Mouse (Mus musculus): Measurements from ENCODE around the gene Naaladl1. TPM values are rescaled to one million over a fixed set of nuclear protein-coding genes. Genes with fewer than 3 reads are reported as not detected.
"Not testable (repeated sequence)": the region's sequence is repeated elsewhere in the genome, so short reads cannot be mapped to it uniquely, and the experiment has no call there.

The Naaladl1 gene
- polyA plus RNA-seq, 1 experiment: 0.80 TPM

- Histone ChIP-seq H3K27ac (ENCODE audit: insufficient read depth, low read depth, low read length) (peak overlapping the region; percentile 76), H3K4me3 (ENCODE audit: insufficient read depth, low read length) (no peak overlapping the region), H3K4me1 (ENCODE audit: control insufficient read depth, insufficient read depth, low read length) (peaks cover 5% of the 10 kb centered on the region; the same call in 1 of the 2 replicates)
- TF ChIP-seq POLR2A (IDR thresholded peaks at IDR 0.05; ENCODE audit: borderline replicate concordance, low read depth, low read length): no peak
- TF ChIP-seq CTCF (IDR thresholded peaks at IDR 0.05; ENCODE audit: low read depth, low read length): peak; percentile 26; the same call in 1 of the 2 replicates
Observed at GRCm38 (mm10) chr19:6126289-6126688, 20.7 kb downstream of the Naaladl1 start.

- Histone ChIP-seq H3K27ac (ENCODE audit: insufficient read depth, low read depth, low read length) (peak overlapping the region; percentile 95), H3K4me1 (ENCODE audit: control insufficient read depth, insufficient read depth, low read length) (peaks cover 5% of the 10 kb centered on the region; the same call in 1 of the 2 replicates), H3K4me3 (ENCODE audit: insufficient read depth, low read length) (peak overlapping the region; percentile 90)
- TF ChIP-seq CTCF (IDR thresholded peaks at IDR 0.05; ENCODE audit: low read depth, low read length) (no peak), POLR2A (IDR thresholded peaks at IDR 0.05; ENCODE audit: borderline replicate concordance, low read depth, low read length) (no peak)
Observed at GRCm38 (mm10) chr19:6126789-6127580, 21.4 kb downstream of the Naaladl1 start.

GRCm38 (mm10) chr19:6127760-6128341 lies 22.3 kb downstream of the Naaladl1 start, which contains the start of gene Snx15:
TSS of gene Snx15 (minus strand) at chr19:6128304.
- Histone ChIP-seq H3K4me1 (ENCODE audit: control insufficient read depth, insufficient read depth, low read length) (peaks cover 5% of the 10 kb centered on the region; the same call in 1 of the 2 replicates), H3K4me3 (ENCODE audit: insufficient read depth, low read length) (peak within 1 kb of the TSS; percentile 90), H3K27ac (ENCODE audit: insufficient read depth, low read depth, low read length) (peak within 1 kb of the TSS; percentile 95)
- TF ChIP-seq POLR2A (IDR thresholded peaks at IDR 0.05; ENCODE audit: borderline replicate concordance, low read depth, low read length) (no peak), CTCF (IDR thresholded peaks at IDR 0.05; ENCODE audit: low read depth, low read length) (no peak)

GRCm38 (mm10) chr19:6130414-6131128 lies 25.0 kb downstream of the Naaladl1 start:
- not testable (repeated sequence) for H3K27ac ChIP-seq (ENCODE audit: insufficient read depth, low read depth, low read length); H3K4me3 ChIP-seq (ENCODE audit: insufficient read depth, low read length); H3K4me1 ChIP-seq (ENCODE audit: control insufficient read depth, insufficient read depth, low read length)

GRCm38 (mm10) chr19:6132171-6132827 lies 26.7 kb downstream of the Naaladl1 start:
- TF ChIP-seq POLR2A (IDR thresholded peaks at IDR 0.05; ENCODE audit: borderline replicate concordance, low read depth, low read length) (no peak), CTCF (IDR thresholded peaks at IDR 0.05; ENCODE audit: low read depth, low read length) (no peak)
- Histone ChIP-seq H3K27ac (ENCODE audit: insufficient read depth, low read depth, low read length) (no peak overlapping the region), H3K4me3 (ENCODE audit: insufficient read depth, low read length) (no peak overlapping the region), H3K4me1 (ENCODE audit: control insufficient read depth, insufficient read depth, low read length) (peaks cover 10% of the 10 kb centered on the region)

- H3K27ac ChIP-seq (ENCODE audit: insufficient read depth, low read depth, low read length); H3K4me3 ChIP-seq (ENCODE audit: insufficient read depth, low read length): not testable (repeated sequence)
Observed at GRCm38 (mm10) chr19:6133197-6133596, 27.6 kb downstream of the Naaladl1 start.

GRCm38 (mm10) chr19:6136397-6136796 lies 30.8 kb downstream of the Naaladl1 start:
- Histone ChIP-seq H3K4me1 (ENCODE audit: control insufficient read depth, insufficient read depth, low read length) (peaks cover 13% of the 10 kb centered on the region), H3K4me3 (ENCODE audit: insufficient read depth, low read length) (no peak overlapping the region), H3K27ac (ENCODE audit: insufficient read depth, low read depth, low read length) (no peak overlapping the region)
- TF ChIP-seq POLR2A (IDR thresholded peaks at IDR 0.05; ENCODE audit: borderline replicate concordance, low read depth, low read length): no peak
- TF ChIP-seq CTCF (IDR thresholded peaks at IDR 0.05; ENCODE audit: low read depth, low read length): no peak

More at GRCm38 (mm10) chr19:6133197-6133596, 27.6 kb downstream of the Naaladl1 start:
- H3K4me1 ChIP-seq (ENCODE audit: control insufficient read depth, insufficient read depth, low read length): peaks cover 15% of the 10 kb centered on the region

GRCm38 (mm10) chr19:6139701-6140100 lies 34.1 kb downstream of the Naaladl1 start:
- no peak for TF ChIP-seq CTCF (IDR thresholded peaks at IDR 0.05; ENCODE audit: low read depth, low read length)
- no peak for TF ChIP-seq POLR2A (IDR thresholded peaks at IDR 0.05; ENCODE audit: borderline replicate concordance, low read depth, low read length)
- no peak overlapping the region for H3K27ac ChIP-seq (ENCODE audit: insufficient read depth, low read depth, low read length)
- H3K4me1 ChIP-seq (ENCODE audit: control insufficient read depth, insufficient read depth, low read length): peaks cover 15% of the 10 kb centered on the region
- peak overlapping the region; percentile 75; the same call in 1 of the 2 replicates for H3K4me3 ChIP-seq (ENCODE audit: insufficient read depth, low read length)

GRCm38 (mm10) chr19:6140374-6140677 lies 34.7 kb downstream of the Naaladl1 start:
- TF ChIP-seq CTCF (IDR thresholded peaks at IDR 0.05; ENCODE audit: low read depth, low read length) (no peak), POLR2A (IDR thresholded peaks at IDR 0.05; ENCODE audit: borderline replicate concordance, low read depth, low read length) (no peak)
- Histone ChIP-seq H3K4me3 (ENCODE audit: insufficient read depth, low read length) (peak overlapping the region; percentile 75), H3K4me1 (ENCODE audit: control insufficient read depth, insufficient read depth, low read length) (peaks cover 15% of the 10 kb centered on the region), H3K27ac (ENCODE audit: insufficient read depth, low read depth, low read length) (peak overlapping the region; percentile 91)

All from bone marrow macrophage, adult 2 months (primary cell).